Mouse (Mus musculus): ENCODE measurements around the gene Erp44. TPM values are rescaled to one million over a fixed set of nuclear protein-coding genes. Genes with fewer than 3 reads are reported as not detected.

Gene Erp44
- total and polyA plus RNA-seq, 3 experiments: 59.2 to 203 (median 99.7) TPM

- Histone ChIP-seq H3K27me3 (replicated peaks) (no peaks in the 10 kb centered on the region), H3K4me2 (ENCODE audit: insufficient read depth, low read depth, poor library complexity, severe bottlenecking) (no peak overlapping the region), H3K4me3 (replicated peaks in 1 of 3; ENCODE audit: low read depth in 2 of 3, low read length in 2 of 3, poor library complexity in 1 of 3) (no peak overlapping the region), H3K27ac (ENCODE audit: insufficient read depth, low read depth) (no peak overlapping the region), H3K36me3 (replicated peaks in 1 of 2; ENCODE audit: control insufficient read depth in 1 of 2, insufficient read depth in 1 of 2, low read length in 1 of 2) (peaks cover 8 to 23% of the 10 kb centered on the region in 2 experiments), H3K9ac (ENCODE audit: insufficient read depth, low read depth) (no peak overlapping the region), H3K9me3 (replicated peaks; ENCODE audit: low read length) (no peaks in the 10 kb centered on the region), H3K79me2 (replicated peaks; ENCODE audit: control insufficient read depth, extremely low read depth, insufficient read depth, poor library complexity, severe bottlenecking) (peaks cover 24% of the 10 kb centered on the region), H3K4me1 (ENCODE audit: control insufficient read depth in 1 of 2, insufficient read depth in 2 of 2) (peaks cover 0 to 17% of the 10 kb centered on the region in 2 experiments; a peak in 2 of 4 replicates)
- DNase-seq (ENCODE audit: extremely low read depth): no peak
- no peak for TF ChIP-seq ZC3H11A (IDR thresholded peaks at IDR 0.05; ENCODE audit: low read depth, low read length)
- TF ChIP-seq SIN3A (IDR thresholded peaks at IDR 0.05; ENCODE audit: low read length): no peak
- no peak for TF ChIP-seq NRF1 (IDR thresholded peaks at IDR 0.05; ENCODE audit: low read depth, low read length)
- TF ChIP-seq EP300 (IDR thresholded peaks at IDR 0.05; ENCODE audit: low read length): no peak
- no peak for TF ChIP-seq ZKSCAN1 (IDR thresholded peaks at IDR 0.05; ENCODE audit: borderline replicate concordance, low read depth, low read length)
- no peak for TF ChIP-seq CHD2 (IDR thresholded peaks at IDR 0.05; ENCODE audit: low read length)
- no peak for TF ChIP-seq BHLHE40 (IDR thresholded peaks at IDR 0.05; ENCODE audit: low read depth, low read length)
- no peak for TF ChIP-seq POLR2AphosphoS2 (IDR thresholded peaks at IDR 0.05; ENCODE audit: low read depth, low read length)
- TF ChIP-seq HCFC1 (IDR thresholded peaks at IDR 0.05; ENCODE audit: low read depth, low read length): no peak
- TF ChIP-seq USF2 (conservative IDR thresholded peaks at IDR 0.05; ENCODE audit: low read depth, low read length): no peak
- TF ChIP-seq RAD21 (IDR thresholded peaks at IDR 0.05; ENCODE audit: low read depth, low read length): no peak
- no peak for TF ChIP-seq ETS1 (conservative IDR thresholded peaks at IDR 0.05; ENCODE audit: low read depth, low read length)
- in situ Hi-C loops (cut with MboI; ENCODE audit: low pct_ligation_motif_present, low pct_unique_long_range_greater_than_20kb, low sequenced_read_pairs): loop anchor here (10.0 kb wide), 1 partner anchor 46 kb away; no protein-coding TSS in a partner anchor
- dilution Hi-C loops (cut with MboI; ENCODE audit: extremely low pct_ligation_motif_present, extremely low pct_unique_long_range_greater_than_20kb, low sequenced_read_pairs): no loop called here
Observed at GRCm38 (mm10) chr4:48281121-48281520, 1.8 kb upstream of the Erp44 start.

GRCm38 (mm10) chr4:48278757-48279497, 431 bp downstream of the Erp44 start:
- Histone ChIP-seq H3K4me1 (ENCODE audit: control insufficient read depth in 1 of 2, insufficient read depth in 2 of 2) (peaks cover 0 to 35% of the 10 kb centered on the region in 2 experiments; a peak in 2 of 4 replicates), H3K27me3 (replicated peaks) (no peaks in the 10 kb centered on the region), H3K79me2 (replicated peaks; ENCODE audit: control insufficient read depth, extremely low read depth, insufficient read depth, poor library complexity, severe bottlenecking) (peaks cover 40% of the 10 kb centered on the region), H3K4me2 (ENCODE audit: insufficient read depth, low read depth, poor library complexity, severe bottlenecking) (peak overlapping the region; percentile 93), H3K9ac (ENCODE audit: insufficient read depth, low read depth) (peak overlapping the region; percentile 94), H3K27ac (ENCODE audit: insufficient read depth, low read depth) (peak overlapping the region; percentile 56), H3K36me3 (replicated peaks in 1 of 2; ENCODE audit: control insufficient read depth in 1 of 2, insufficient read depth in 1 of 2, low read length in 1 of 2) (peaks cover 3 to 8% of the 10 kb centered on the region in 2 experiments), H3K4me3 (replicated peaks in 1 of 3; ENCODE audit: low read depth in 2 of 3, low read length in 2 of 3, poor library complexity in 1 of 3) (peak overlapping the region; percentile 88 to 100 (median 99)), H3K9me3 (replicated peaks; ENCODE audit: low read length) (no peaks in the 10 kb centered on the region)
- dilution Hi-C loops (cut with MboI; ENCODE audit: extremely low pct_ligation_motif_present, extremely low pct_unique_long_range_greater_than_20kb, low sequenced_read_pairs) (no loop called here), in situ Hi-C loops (cut with MboI; ENCODE audit: low pct_ligation_motif_present, low pct_unique_long_range_greater_than_20kb, low sequenced_read_pairs) (no loop called here)
- TF ChIP-seq POLR2AphosphoS2 (IDR thresholded peaks at IDR 0.05; ENCODE audit: low read depth, low read length): no peak
- TF ChIP-seq ELF1 (IDR thresholded peaks at IDR 0.05; ENCODE audit: low read depth, low read length): peak; percentile 82
- peak; percentile 67; the same call in 1 of the 2 replicates for TF ChIP-seq SIN3A (IDR thresholded peaks at IDR 0.05; ENCODE audit: low read length)
- DNase-seq (ENCODE audit: extremely low read depth): no peak

All from CH12.LX (cell line).